Mouse (Mus musculus): Measurements from ENCODE around the gene Zkscan16. TPM values are rescaled to one million over a fixed set of nuclear protein-coding genes. Genes with fewer than 3 reads are reported as not detected.

Gene Zkscan16
- polyA plus RNA-seq (2014; fragmentation: Nextera tagmentation; extraction: Ambion mirVana), result 0.68 and 1.2 TPM in 2 replicates

- peaks cover 5% of the 10 kb centered on the region; the same call in 1 of the 2 replicates for H3K4me1 ChIP-seq (ENCODE audit: control insufficient read depth, insufficient read depth, low read length)
- WGBS, result 2% methylated on average over 50 of the region's 50 CpGs
Observed at GRCm38 (mm10) chr4:58943420-58944205, at the start of gene Zkscan16. Gene Zkscan16 (plus strand): TSS chr4:58943628.

GRCm38 (mm10) chr4:58894399-58894798, 49.0 kb upstream of the Zkscan16 start:
- peaks cover 6% of the 10 kb centered on the region; the same call in 1 of the 2 replicates for H3K4me1 ChIP-seq (ENCODE audit: control insufficient read depth, insufficient read depth, low read length)
- ATAC-seq (ENCODE audit: insufficient number of reproducible peaks, insufficient read depth, low FRiP score, low read depth), result no peak

More at GRCm38 (mm10) chr4:58943420-58944205, at the start of gene Zkscan16:
- Histone ChIP-seq H3K36me3 (ENCODE audit: control insufficient read depth, insufficient read depth, low read length) (no peaks in the 10 kb centered on the region; the same call in 1 of the 2 replicates), H3K27me3 (ENCODE audit: control insufficient read depth, insufficient read depth, low read length) (no peaks in the 10 kb centered on the region), H3K4me2 (replicated peaks; ENCODE audit: low read depth, low read length) (peak within 1 kb of the TSS; percentile 88), H3K27ac (ENCODE audit: low read length) (no peak within 1 kb of the TSS), H3K4me3 (ENCODE audit: low read depth, low read length) (peak within 1 kb of the TSS; percentile 66), H3K9ac (replicated peaks; ENCODE audit: low read depth, low read length) (peak within 1 kb of the TSS; percentile 45), H3K9me3 (ENCODE audit: control insufficient read depth, low read depth, low read length) (no peaks in the 10 kb centered on the region)
- ATAC-seq (ENCODE audit: insufficient number of reproducible peaks, insufficient read depth, low FRiP score, low read depth), result peak; percentile 76; the same call in 1 of the 2 replicates

GRCm38 (mm10) chr4:58897436-58897835, 46.0 kb upstream of the Zkscan16 start:
- H3K9ac ChIP-seq (replicated peaks; ENCODE audit: low read depth, low read length), result no peak overlapping the region
- no peak overlapping the region for H3K27ac ChIP-seq (ENCODE audit: low read length)
- no peaks in the 10 kb centered on the region for H3K36me3 ChIP-seq (ENCODE audit: control insufficient read depth, insufficient read depth, low read length)
- 58% methylated on average over 4 of the region's 4 CpGs for WGBS
- H3K4me3 ChIP-seq (ENCODE audit: low read depth, low read length), result no peak overlapping the region
- no peak for ATAC-seq (ENCODE audit: insufficient number of reproducible peaks, insufficient read depth, low FRiP score, low read depth)
- no peaks in the 10 kb centered on the region for H3K9me3 ChIP-seq (ENCODE audit: control insufficient read depth, low read depth, low read length)
- H3K4me2 ChIP-seq (replicated peaks; ENCODE audit: low read depth, low read length), result no peak overlapping the region
- H3K4me1 ChIP-seq (ENCODE audit: control insufficient read depth, insufficient read depth, low read length), result peaks cover 6% of the 10 kb centered on the region; the same call in 1 of the 2 replicates
- H3K27me3 ChIP-seq (ENCODE audit: control insufficient read depth, insufficient read depth, low read length), result no peaks in the 10 kb centered on the region

More at GRCm38 (mm10) chr4:58894399-58894798, 49.0 kb upstream of the Zkscan16 start:
- Histone ChIP-seq H3K4me2 (replicated peaks; ENCODE audit: low read depth, low read length) (no peak overlapping the region), H3K27ac (ENCODE audit: low read length) (no peak overlapping the region), H3K9ac (replicated peaks; ENCODE audit: low read depth, low read length) (no peak overlapping the region), H3K27me3 (ENCODE audit: control insufficient read depth, insufficient read depth, low read length) (no peaks in the 10 kb centered on the region), H3K4me3 (ENCODE audit: low read depth, low read length) (no peak overlapping the region), H3K36me3 (ENCODE audit: control insufficient read depth, insufficient read depth, low read length) (no peaks in the 10 kb centered on the region), H3K9me3 (ENCODE audit: control insufficient read depth, low read depth, low read length) (no peaks in the 10 kb centered on the region)
- WGBS, result 85% methylated on average over 7 of the region's 7 CpGs

GRCm38 (mm10) chr4:58898318-58898717, 45.1 kb upstream of the Zkscan16 start:
- Histone ChIP-seq H3K4me2 (replicated peaks; ENCODE audit: low read depth, low read length) (no peak overlapping the region), H3K4me1 (ENCODE audit: control insufficient read depth, insufficient read depth, low read length) (peaks cover 6% of the 10 kb centered on the region; the same call in 1 of the 2 replicates), H3K27me3 (ENCODE audit: control insufficient read depth, insufficient read depth, low read length) (no peaks in the 10 kb centered on the region), H3K9ac (replicated peaks; ENCODE audit: low read depth, low read length) (no peak overlapping the region), H3K9me3 (ENCODE audit: control insufficient read depth, low read depth, low read length) (no peaks in the 10 kb centered on the region), H3K36me3 (ENCODE audit: control insufficient read depth, insufficient read depth, low read length) (no peaks in the 10 kb centered on the region), H3K27ac (ENCODE audit: low read length) (no peak overlapping the region), H3K4me3 (ENCODE audit: low read depth, low read length) (no peak overlapping the region)
- ATAC-seq (ENCODE audit: insufficient number of reproducible peaks, insufficient read depth, low FRiP score, low read depth), result no peak

- Histone ChIP-seq H3K9me3 (ENCODE audit: control insufficient read depth, low read depth, low read length) (no peaks in the 10 kb centered on the region), H3K4me2 (replicated peaks; ENCODE audit: low read depth, low read length) (no peak overlapping the region), H3K27ac (ENCODE audit: low read length) (no peak overlapping the region), H3K4me1 (ENCODE audit: control insufficient read depth, insufficient read depth, low read length) (peaks cover 8% of the 10 kb centered on the region; the same call in 1 of the 2 replicates), H3K27me3 (ENCODE audit: control insufficient read depth, insufficient read depth, low read length) (no peaks in the 10 kb centered on the region), H3K36me3 (ENCODE audit: control insufficient read depth, insufficient read depth, low read length) (no peaks in the 10 kb centered on the region), H3K4me3 (ENCODE audit: low read depth, low read length) (no peak overlapping the region), H3K9ac (replicated peaks; ENCODE audit: low read depth, low read length) (no peak overlapping the region)
- ATAC-seq (ENCODE audit: insufficient number of reproducible peaks, insufficient read depth, low FRiP score, low read depth), result no peak
- 94% methylated on average over 1 of the region's 1 CpGs for WGBS
Observed at GRCm38 (mm10) chr4:58907453-58907852, 36.0 kb upstream of the Zkscan16 start.

GRCm38 (mm10) chr4:58910175-58911068, 33.0 kb upstream of the Zkscan16 start:
- no peaks in the 10 kb centered on the region for H3K27me3 ChIP-seq (ENCODE audit: control insufficient read depth, insufficient read depth, low read length)
- no peak overlapping the region for H3K27ac ChIP-seq (ENCODE audit: low read length)
- H3K4me3 ChIP-seq (ENCODE audit: low read depth, low read length), result peak overlapping the region; percentile 79
- peaks cover 8% of the 10 kb centered on the region; the same call in 1 of the 2 replicates for H3K4me1 ChIP-seq (ENCODE audit: control insufficient read depth, insufficient read depth, low read length)
- peak overlapping the region; percentile 95 for H3K9ac ChIP-seq (replicated peaks; ENCODE audit: low read depth, low read length)
- WGBS, result 31% methylated on average over 16 of the region's 16 CpGs
- ATAC-seq (ENCODE audit: insufficient number of reproducible peaks, insufficient read depth, low FRiP score, low read depth), result no peak
- no peaks in the 10 kb centered on the region for H3K9me3 ChIP-seq (ENCODE audit: control insufficient read depth, low read depth, low read length)
- no peaks in the 10 kb centered on the region for H3K36me3 ChIP-seq (ENCODE audit: control insufficient read depth, insufficient read depth, low read length)
- peak overlapping the region; percentile 57 for H3K4me2 ChIP-seq (replicated peaks; ENCODE audit: low read depth, low read length)

GRCm38 (mm10) chr4:58911069-58911830, 32.2 kb upstream of the Zkscan16 start:
- no peaks in the 10 kb centered on the region for H3K36me3 ChIP-seq (ENCODE audit: control insufficient read depth, insufficient read depth, low read length)
- peak overlapping the region; percentile 57 for H3K4me2 ChIP-seq (replicated peaks; ENCODE audit: low read depth, low read length)
- peak overlapping the region; percentile 79 for H3K4me3 ChIP-seq (ENCODE audit: low read depth, low read length)
- H3K27ac ChIP-seq (ENCODE audit: low read length), result peak overlapping the region; percentile 96
- WGBS, result under 1% methylated on average over 56 of the region's 56 CpGs
- H3K27me3 ChIP-seq (ENCODE audit: control insufficient read depth, insufficient read depth, low read length), result no peaks in the 10 kb centered on the region
- ATAC-seq (ENCODE audit: insufficient number of reproducible peaks, insufficient read depth, low FRiP score, low read depth), result peak; percentile 68
- H3K9ac ChIP-seq (replicated peaks; ENCODE audit: low read depth, low read length), result peak overlapping the region; percentile 95
- no peaks in the 10 kb centered on the region for H3K9me3 ChIP-seq (ENCODE audit: control insufficient read depth, low read depth, low read length)
- H3K4me1 ChIP-seq (ENCODE audit: control insufficient read depth, insufficient read depth, low read length), result peaks cover 8% of the 10 kb centered on the region; the same call in 1 of the 2 replicates

Data from stomach, embryonic 14.5 days (tissue).